Mouse (Mus musculus) E14TG2a.4 (cell line): ENCODE data around the gene Gm20388.

ENCODE experiments used
- CTCF ChIP-seq: conservative IDR thresholded peaks from 2 replicates; pipeline ENCODE4 v1.5.1; 2014; ENCODE audit warnings: low read length
- NANOG ChIP-seq: IDR thresholded peaks from 2 replicates; pipeline ENCODE4 v1.6.1; 2014; ENCODE audit warnings: borderline replicate concordance, low read length, mixed read lengths

- TF ChIP-seq CTCF (no peak; the same call in 1 of the 2 replicates), NANOG (no peak)
Observed at GRCm38 (mm10) chr8:122558671-122559349, 2648.2 kb downstream of the Gm20388 start.
